Mouse (Mus musculus) heart, embryonic 13.5 days (tissue): ENCODE results near the gene Gpr152. TPM values are rescaled to one million over a fixed set of nuclear protein-coding genes. Genes with fewer than 3 reads are reported as not detected.

Source experiments
- ATAC-seq: fragments of 200-750 bp; cut with Nextera tagmentation; 2 replicates; pipeline ENCODE4 v1.8.0; 2017; ENCODE audit warnings: moderate TSS enrichment; ENCODE audit not compliant: insufficient number of reproducible peaks, low FRiP score, low TSS enrichment; ENCODE audit errors: extremely low read depth
- H3K27ac ChIP-seq: fragments of 300-500 bp; sonication (generic); replicated peaks from 2 replicates; pipeline ENCODE4 v1.5.1; 2015; ENCODE audit warnings: moderate library complexity, mild to moderate bottlenecking, inconsistent platforms
- H3K27me3 ChIP-seq: fragments of 300-500 bp; sonication (generic); replicated peaks from 2 replicates; pipeline ENCODE4 v1.6.1; 2015; ENCODE audit warnings: mild to moderate bottlenecking, inconsistent platforms
- H3K36me3 ChIP-seq: fragments of 300-500 bp; sonication (generic); 2 replicates; pipeline ENCODE4 v1.6.1; 2015; ENCODE audit warnings: mild to moderate bottlenecking, inconsistent platforms
- H3K4me1 ChIP-seq: fragments of 300-500 bp; sonication (generic); 2 replicates; pipeline ENCODE4 v1.6.1; 2015; ENCODE audit warnings: inconsistent platforms
- H3K4me2 ChIP-seq: fragments of 300-500 bp; sonication (generic); 2 replicates; pipeline ENCODE4 v1.6.1; 2015; ENCODE audit warnings: inconsistent platforms, mild to moderate bottlenecking, moderate library complexity
- H3K4me3 ChIP-seq: fragments of 300-500 bp; sonication (generic); 2 replicates; pipeline ENCODE4 v1.5.1; 2015; ENCODE audit warnings: moderate library complexity, mild to moderate bottlenecking, inconsistent platforms
- H3K9ac ChIP-seq: fragments of 300-500 bp; sonication (generic); 2 replicates; pipeline ENCODE4 v1.6.1; 2015; ENCODE audit warnings: inconsistent platforms, mild to moderate bottlenecking, moderate library complexity
- H3K9me3 ChIP-seq: fragments of 300-500 bp; sonication (generic); 2 replicates; pipeline ENCODE4 v1.6.1; 2016; ENCODE audit warnings: inconsistent platforms
- WGBS: fragments of 180-500 bp; shearing (Covaris S2); methylation state at CpG from one replicate; pipeline ENCODE4 v1.1.7; 2015; ENCODE audit warnings: mixed read lengths; 5-methylcytosine and 5-hydroxymethylcytosine counted together
- polyA plus RNA-seq: library from polyadenylated mRNA; unstranded; fragments of >200 nt; fragmentation: Nextera tagmentation; extraction: Ambion mirVana; gene quantifications from 2 replicates; pipeline ENCODE4 v1.2.1, GENCODE M21; 2015

The Gpr152 gene
- polyA plus RNA-seq, 1 experiment from 2014 or later = not detected

GRCm38 (mm10) chr19:4099056-4099455, 40.5 kb upstream of the Gpr152 start:
- H3K36me3 ChIP-seq = peaks cover 10% of the 10 kb centered on the region; the same call in 1 of the 2 replicates
- H3K4me2 ChIP-seq = peak overlapping the region; percentile 89
- peak overlapping the region; percentile 83 for H3K9ac ChIP-seq
- H3K9me3 ChIP-seq = no peaks in the 10 kb centered on the region
- H3K4me3 ChIP-seq = peak overlapping the region; percentile 64
- H3K27ac ChIP-seq = peak overlapping the region; percentile 43; the same call in 1 of the 2 replicates
- ATAC-seq = no peak
- peaks cover 49% of the 10 kb centered on the region for H3K4me1 ChIP-seq
- H3K27me3 ChIP-seq = peaks cover 38% of the 10 kb centered on the region
- 4% methylated on average over 9 of the region's 9 CpGs for WGBS

- Histone ChIP-seq H3K36me3 (peaks cover 17% of the 10 kb centered on the region; the same call in 1 of the 2 replicates), H3K4me1 (peaks cover 49% of the 10 kb centered on the region), H3K27me3 (peaks cover 38% of the 10 kb centered on the region), H3K4me2 (peak within 1 kb of the TSS; percentile 89), H3K27ac (peak within 1 kb of the TSS; percentile 43), H3K9me3 (no peaks in the 10 kb centered on the region), H3K4me3 (peak within 1 kb of the TSS; percentile 64), H3K9ac (peak within 1 kb of the TSS; percentile 83)
- WGBS = under 1% methylated on average over 53 of the region's 53 CpGs
- peak; percentile 27; the same call in 1 of the 2 replicates for ATAC-seq
These were observed 39.5 kb upstream of the Gpr152 start, which contains the start of gene Pitpnm1 for GRCm38 (mm10) chr19:4099837-4100717. Gene Pitpnm1, plus strand, starts transcription at chr19:4099998.

- Histone ChIP-seq H3K4me2 (peak overlapping the region; percentile 89), H3K4me3 (peak overlapping the region; percentile 64), H3K9me3 (no peaks in the 10 kb centered on the region), H3K36me3 (peaks cover 24% of the 10 kb centered on the region), H3K27ac (no peak overlapping the region), H3K27me3 (peaks cover 38% of the 10 kb centered on the region), H3K4me1 (peaks cover 49% of the 10 kb centered on the region), H3K9ac (peak overlapping the region; percentile 83)
- no peak for ATAC-seq
- WGBS = 1% methylated on average over 52 of the region's 52 CpGs
These were observed 38.8 kb upstream of the Gpr152 start for GRCm38 (mm10) chr19:4100718-4101261.

GRCm38 (mm10) chr19:4101466-4101865, 38.1 kb upstream of the Gpr152 start:
- peak overlapping the region; percentile 89 for H3K4me2 ChIP-seq
- WGBS = 67% methylated on average over 6 of the region's 6 CpGs
- peaks cover 38% of the 10 kb centered on the region for H3K27me3 ChIP-seq
- H3K9ac ChIP-seq = peak overlapping the region; percentile 83; the same call in 1 of the 2 replicates
- H3K4me3 ChIP-seq = peak overlapping the region; percentile 64; the same call in 1 of the 2 replicates
- no peak for ATAC-seq
- peaks cover 43% of the 10 kb centered on the region for H3K4me1 ChIP-seq
- H3K27ac ChIP-seq = no peak overlapping the region
- H3K36me3 ChIP-seq = peaks cover 31% of the 10 kb centered on the region
- H3K9me3 ChIP-seq = no peaks in the 10 kb centered on the region

- no peaks in the 10 kb centered on the region for H3K9me3 ChIP-seq
- no peak overlapping the region for H3K27ac ChIP-seq
- H3K27me3 ChIP-seq = peaks cover 38% of the 10 kb centered on the region
- peaks cover 37% of the 10 kb centered on the region for H3K36me3 ChIP-seq
- peaks cover 40% of the 10 kb centered on the region for H3K4me1 ChIP-seq
- 80% methylated on average over 2 of the region's 2 CpGs for WGBS
- no peak overlapping the region for H3K4me2 ChIP-seq
- H3K4me3 ChIP-seq = no peak overlapping the region
- H3K9ac ChIP-seq = no peak overlapping the region
- ATAC-seq = no peak
These were observed 37.5 kb upstream of the Gpr152 start for GRCm38 (mm10) chr19:4102049-4102448.

GRCm38 (mm10) chr19:4102626-4103025, 37.0 kb upstream of the Gpr152 start:
- no peak overlapping the region for H3K9ac ChIP-seq
- H3K36me3 ChIP-seq = peaks cover 40% of the 10 kb centered on the region
- no peak for ATAC-seq
- no peaks in the 10 kb centered on the region for H3K9me3 ChIP-seq
- no peak overlapping the region for H3K4me2 ChIP-seq
- no peak overlapping the region for H3K4me3 ChIP-seq
- H3K27me3 ChIP-seq = peaks cover 38% of the 10 kb centered on the region
- no peak overlapping the region for H3K27ac ChIP-seq
- H3K4me1 ChIP-seq = peaks cover 37% of the 10 kb centered on the region
- WGBS = 90% methylated on average over 12 of the region's 12 CpGs

GRCm38 (mm10) chr19:4103294-4103693, 36.3 kb upstream of the Gpr152 start:
- H3K9me3 ChIP-seq = no peaks in the 10 kb centered on the region
- H3K36me3 ChIP-seq = peaks cover 44% of the 10 kb centered on the region
- ATAC-seq = no peak
- H3K4me1 ChIP-seq = peaks cover 30% of the 10 kb centered on the region
- H3K27me3 ChIP-seq = peaks cover 38% of the 10 kb centered on the region
- no peak overlapping the region for H3K4me2 ChIP-seq
- H3K4me3 ChIP-seq = no peak overlapping the region
- no peak overlapping the region for H3K27ac ChIP-seq
- no peak overlapping the region for H3K9ac ChIP-seq
- 91% methylated on average over 18 of the region's 18 CpGs for WGBS

- no peak for ATAC-seq
- Histone ChIP-seq H3K4me1 (peaks cover 25% of the 10 kb centered on the region), H3K4me3 (no peak overlapping the region), H3K27ac (no peak overlapping the region), H3K36me3 (peaks cover 44% of the 10 kb centered on the region), H3K4me2 (no peak overlapping the region), H3K27me3 (peaks cover 38% of the 10 kb centered on the region), H3K9ac (no peak overlapping the region), H3K9me3 (no peaks in the 10 kb centered on the region)
- WGBS = 41% methylated on average over 3 of the region's 3 CpGs
These were observed 35.8 kb upstream of the Gpr152 start for GRCm38 (mm10) chr19:4103792-4104191.

- no peak overlapping the region for H3K27ac ChIP-seq
- H3K9me3 ChIP-seq = no peaks in the 10 kb centered on the region
- no peak overlapping the region for H3K4me2 ChIP-seq
- peaks cover 17% of the 10 kb centered on the region for H3K4me1 ChIP-seq
- H3K27me3 ChIP-seq = peaks cover 38% of the 10 kb centered on the region
- H3K4me3 ChIP-seq = no peak overlapping the region
- no peak for ATAC-seq
- WGBS = 78% methylated on average over 16 of the region's 16 CpGs
- H3K9ac ChIP-seq = no peak overlapping the region
- H3K36me3 ChIP-seq = peaks cover 47% of the 10 kb centered on the region
These were observed 34.9 kb upstream of the Gpr152 start for GRCm38 (mm10) chr19:4104675-4105194.

GRCm38 (mm10) chr19:4106654-4107053, 32.9 kb upstream of the Gpr152 start:
- Histone ChIP-seq H3K4me3 (no peak overlapping the region), H3K9ac (no peak overlapping the region), H3K4me1 (no peaks in the 10 kb centered on the region), H3K9me3 (no peaks in the 10 kb centered on the region), H3K36me3 (peaks cover 57% of the 10 kb centered on the region), H3K4me2 (no peak overlapping the region), H3K27me3 (peaks cover 22% of the 10 kb centered on the region), H3K27ac (no peak overlapping the region)
- no peak for ATAC-seq
- 82% methylated on average over 14 of the region's 14 CpGs for WGBS

- Histone ChIP-seq H3K9me3 (no peaks in the 10 kb centered on the region), H3K4me3 (no peak overlapping the region), H3K9ac (no peak overlapping the region), H3K4me1 (peaks cover 8% of the 10 kb centered on the region), H3K27ac (no peak overlapping the region), H3K27me3 (0 out of 2 replicates have a peak, but pooled peaks cover 3% of the 10 kb centered on the region), H3K4me2 (no peak overlapping the region), H3K36me3 (peaks cover 65% of the 10 kb centered on the region)
- no peak for ATAC-seq
- 85% methylated on average over 9 of the region's 9 CpGs for WGBS
These were observed 31.1 kb upstream of the Gpr152 start for GRCm38 (mm10) chr19:4108535-4108934.
